Mouse (Mus musculus) limb, embryonic 12.5 days (tissue): ENCODE data around the gene Oprm1. TPM values are rescaled to one million over a fixed set of nuclear protein-coding genes. Genes with fewer than 3 reads are reported as not detected.
"Not testable (repeated sequence)": the region's sequence is repeated elsewhere in the genome, so short reads cannot be mapped to it uniquely, and the experiment has no call there.

Source experiments
- ATAC-seq: fragments of 200-750 bp; cut with Nextera tagmentation; 2 replicates; pipeline ENCODE4 v1.8.0; 2017; ENCODE audit warnings: low read depth, moderate TSS enrichment; ENCODE audit not compliant: insufficient number of reproducible peaks, insufficient read depth, low FRiP score, low TSS enrichment
- H3K27ac ChIP-seq: fragments of 300-500 bp; sonication (generic); 2 replicates; pipeline ENCODE4 v1.5.1; 2016; ENCODE audit warnings: mild to moderate bottlenecking, moderate library complexity
- H3K27me3 ChIP-seq: fragments of 300-500 bp; sonication (generic); 2 replicates; pipeline ENCODE4 v1.6.1; 2016; ENCODE audit warnings: mild to moderate bottlenecking, moderate library complexity
- H3K36me3 ChIP-seq: fragments of 300-500 bp; sonication (generic); 2 replicates; pipeline ENCODE4 v1.6.1; 2016; ENCODE audit warnings: mild to moderate bottlenecking, moderate library complexity
- H3K4me1 ChIP-seq: fragments of 300-500 bp; sonication (generic); replicated peaks from 2 replicates; pipeline ENCODE4 v1.6.1; 2016
- H3K4me2 ChIP-seq: fragments of 300-500 bp; sonication (generic); 2 replicates; pipeline ENCODE4 v1.6.1; 2016; ENCODE audit warnings: mild to moderate bottlenecking, moderate library complexity
- H3K4me3 ChIP-seq: fragments of 300-500 bp; sonication (generic); replicated peaks from 2 replicates; pipeline ENCODE4 v1.5.1; 2016; ENCODE audit warnings: mild to moderate bottlenecking
- H3K9ac ChIP-seq: fragments of 300-500 bp; sonication (generic); replicated peaks from 2 replicates; pipeline ENCODE4 v1.6.1; 2016; ENCODE audit warnings: mild to moderate bottlenecking, moderate library complexity
- H3K9me3 ChIP-seq: fragments of 300-500 bp; sonication (generic); 2 replicates; pipeline ENCODE4 v1.6.1; 2016; ENCODE audit warnings: mild to moderate bottlenecking, moderate library complexity
- WGBS: fragments of 180-500 bp; shearing (Covaris S2); methylation state at CpG from one replicate; pipeline ENCODE4 v1.1.7; 2016; 5-methylcytosine and 5-hydroxymethylcytosine counted together
- polyA plus RNA-seq: library from polyadenylated mRNA; unstranded; fragments of >200 nt; fragmentation: Nextera tagmentation; extraction: Ambion mirVana; gene quantifications from 2 replicates; pipeline ENCODE4 v1.2.1, GENCODE M21; 2016

Oprm1 gene
- polyA plus RNA-seq, 1 experiment from 2014 or later = not detected

DNA sequence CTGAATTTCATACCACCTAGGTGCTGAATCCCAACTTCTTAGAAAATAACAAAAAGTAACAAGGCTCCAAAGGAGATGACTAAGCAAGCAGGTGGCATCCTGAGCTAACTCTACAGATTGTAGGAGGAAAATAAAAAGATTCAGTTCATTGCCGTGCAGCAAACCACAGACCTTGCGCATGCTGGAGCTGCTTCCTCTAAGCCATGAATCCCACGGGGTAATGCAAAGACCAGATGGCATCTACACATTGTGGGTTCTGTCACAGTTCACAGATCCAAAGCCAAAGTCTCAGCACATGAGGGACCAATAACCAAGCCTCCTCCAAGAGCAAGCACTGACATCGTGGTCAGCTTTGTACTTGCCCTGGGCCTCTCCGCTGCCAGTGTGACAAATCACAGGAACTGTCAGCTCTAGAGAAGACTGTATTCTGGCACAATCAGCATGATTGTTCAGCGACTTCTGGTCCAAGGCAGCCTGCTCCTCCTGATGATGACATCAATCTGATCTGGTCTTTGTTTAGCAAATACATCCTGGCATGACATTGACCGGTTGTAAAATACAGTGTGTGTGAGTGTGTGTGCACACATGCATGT, 90.0 kb downstream of the Oprm1 start:
- ATAC-seq = no peak
- Histone ChIP-seq H3K27me3 (no peaks in the 10 kb centered on the region), H3K4me1 (no peaks in the 10 kb centered on the region), H3K27ac (no peak overlapping the region), H3K4me3 (no peak overlapping the region), H3K9me3 (no peaks in the 10 kb centered on the region), H3K9ac (no peak overlapping the region), H3K36me3 (no peaks in the 10 kb centered on the region), H3K4me2 (no peak overlapping the region)
- 75% methylated on average over 7 of the region's 7 CpGs for WGBS

GRCm38 (mm10) chr10:6848834-6849233, 90.5 kb downstream of the Oprm1 start:
- Histone ChIP-seq H3K27ac (no peak overlapping the region), H3K9me3 (no peaks in the 10 kb centered on the region)
- no peak for ATAC-seq

DNA sequence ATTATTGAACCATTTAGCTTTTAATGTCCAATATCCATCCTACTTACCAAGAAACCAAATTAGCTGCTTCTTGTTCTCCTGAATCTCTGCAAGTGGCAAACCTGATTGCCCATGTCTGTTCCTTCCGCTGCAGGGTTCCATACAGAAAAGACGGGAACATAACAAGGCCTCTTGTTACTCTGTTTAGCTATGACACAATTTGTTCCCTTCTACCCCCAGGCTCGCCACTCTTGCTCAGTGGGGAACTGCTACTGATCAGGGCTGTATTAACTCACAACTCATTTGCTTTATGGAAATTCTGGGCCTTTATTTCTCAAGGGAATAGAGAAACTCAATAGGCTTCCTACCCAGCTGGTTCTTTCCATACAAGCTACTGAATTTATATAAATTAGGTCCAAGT, 97.5 kb downstream of the Oprm1 start:
- WGBS = 74% methylated on average over 3 of the region's 3 CpGs
- no peak overlapping the region for H3K4me2 ChIP-seq
- no peaks in the 10 kb centered on the region for H3K4me1 ChIP-seq
- no peak overlapping the region for H3K9ac ChIP-seq
- no peaks in the 10 kb centered on the region for H3K27me3 ChIP-seq
- no peaks in the 10 kb centered on the region for H3K9me3 ChIP-seq
- no peak overlapping the region for H3K27ac ChIP-seq
- no peak overlapping the region for H3K4me3 ChIP-seq
- no peaks in the 10 kb centered on the region for H3K36me3 ChIP-seq
- ATAC-seq = no peak

More at GRCm38 (mm10) chr10:6848834-6849233, 90.5 kb downstream of the Oprm1 start:
- no peaks in the 10 kb centered on the region for H3K27me3 ChIP-seq
- WGBS = 68% methylated on average over 2 of the region's 2 CpGs
- H3K9ac ChIP-seq = no peak overlapping the region
- no peaks in the 10 kb centered on the region for H3K36me3 ChIP-seq
- no peak overlapping the region for H3K4me2 ChIP-seq
- H3K4me1 ChIP-seq = no peaks in the 10 kb centered on the region
- H3K4me3 ChIP-seq = no peak overlapping the region

GRCm38 (mm10) chr10:6871418-6872072, 113.2 kb downstream of the Oprm1 start:
- Histone ChIP-seq H3K4me1 (no peaks in the 10 kb centered on the region), H3K9me3 (peaks cover 10% of the 10 kb centered on the region; the same call in 1 of the 2 replicates), H3K4me3 (no peak overlapping the region), H3K9ac (no peak overlapping the region), H3K27me3 (no peaks in the 10 kb centered on the region), H3K4me2 (no peak overlapping the region), H3K27ac (no peak overlapping the region), H3K36me3 (no peaks in the 10 kb centered on the region)
- no peak for ATAC-seq
- WGBS = 82% methylated on average over 7 of the region's 7 CpGs

GRCm38 (mm10) chr10:6873917-6874316, 115.6 kb downstream of the Oprm1 start:
- WGBS = 64% methylated on average over 1 of the region's 1 CpGs
- Histone ChIP-seq H3K4me1 (no peaks in the 10 kb centered on the region), H3K27me3 (no peaks in the 10 kb centered on the region), H3K9ac (no peak overlapping the region), H3K4me2 (no peak overlapping the region), H3K36me3 (no peaks in the 10 kb centered on the region), H3K4me3 (no peak overlapping the region), H3K9me3 (peaks cover 5% of the 10 kb centered on the region; the same call in 1 of the 2 replicates), H3K27ac (no peak overlapping the region)
- no peak for ATAC-seq

DNA sequence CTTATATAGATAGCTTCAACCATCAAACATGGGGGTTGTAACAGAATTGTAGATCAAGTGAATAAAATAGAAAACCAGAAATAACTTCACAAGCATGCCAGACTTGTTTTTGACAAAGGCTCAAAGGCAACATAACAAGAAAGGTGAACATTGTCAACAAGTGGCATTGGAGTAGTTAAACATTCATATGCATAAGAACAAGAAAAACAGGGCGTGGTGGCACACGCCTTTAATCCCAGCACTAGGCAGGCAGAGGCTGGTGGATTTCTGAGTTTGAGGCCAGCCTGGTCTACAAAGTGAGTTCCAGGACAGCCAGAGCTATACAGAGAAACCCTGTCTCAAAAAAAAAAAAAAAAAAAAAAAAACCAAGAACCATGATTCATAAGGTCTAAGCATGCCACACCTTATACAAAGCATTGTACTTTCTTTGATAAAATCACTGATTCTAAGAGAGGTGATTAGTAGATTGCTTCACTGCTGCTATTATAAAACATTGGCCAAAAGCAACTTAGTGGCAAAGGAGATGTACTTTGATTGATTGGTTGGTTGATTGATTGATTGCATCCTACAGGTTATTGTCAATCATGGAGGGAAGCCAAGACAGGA, 120.1 kb downstream of the Oprm1 start:
- WGBS = 85% methylated on average over 2 of the region's 2 CpGs
- no peaks in the 10 kb centered on the region for H3K36me3 ChIP-seq
- no peaks in the 10 kb centered on the region for H3K4me1 ChIP-seq
- no peak overlapping the region for H3K4me3 ChIP-seq
- H3K9ac ChIP-seq = no peak overlapping the region
- H3K27ac ChIP-seq = no peak overlapping the region
- no peaks in the 10 kb centered on the region; the same call in 1 of the 2 replicates for H3K9me3 ChIP-seq
- no peak overlapping the region for H3K4me2 ChIP-seq
- ATAC-seq = no peak
- no peaks in the 10 kb centered on the region for H3K27me3 ChIP-seq

DNA sequence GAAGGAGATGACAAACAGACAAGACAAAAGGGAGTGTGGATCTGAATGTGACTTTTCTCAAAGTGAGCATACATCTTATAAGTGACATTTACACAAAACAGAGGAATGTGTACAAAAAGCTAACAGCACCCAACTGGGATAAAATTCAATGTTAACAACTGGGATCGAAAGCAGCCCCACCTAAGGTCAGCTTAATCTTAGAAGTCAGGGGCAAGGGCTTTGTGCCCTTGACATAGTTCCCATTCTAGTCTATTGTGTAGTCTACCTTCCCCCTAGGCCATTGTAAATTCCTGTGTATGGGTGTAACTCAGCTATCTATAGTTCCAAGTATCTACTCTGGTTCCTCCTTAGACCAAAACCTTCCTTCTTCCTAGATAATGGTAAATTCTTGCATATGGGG, 123.7 kb downstream of the Oprm1 start:
- not testable (repeated sequence) for H3K4me3 ChIP-seq, H3K27ac ChIP-seq, H3K9me3 ChIP-seq, H3K4me2 ChIP-seq, H3K27me3 ChIP-seq, H3K9ac ChIP-seq, ATAC-seq, H3K4me1 ChIP-seq, H3K36me3 ChIP-seq
- WGBS = 91% methylated on average over 1 of the region's 1 CpGs

DNA sequence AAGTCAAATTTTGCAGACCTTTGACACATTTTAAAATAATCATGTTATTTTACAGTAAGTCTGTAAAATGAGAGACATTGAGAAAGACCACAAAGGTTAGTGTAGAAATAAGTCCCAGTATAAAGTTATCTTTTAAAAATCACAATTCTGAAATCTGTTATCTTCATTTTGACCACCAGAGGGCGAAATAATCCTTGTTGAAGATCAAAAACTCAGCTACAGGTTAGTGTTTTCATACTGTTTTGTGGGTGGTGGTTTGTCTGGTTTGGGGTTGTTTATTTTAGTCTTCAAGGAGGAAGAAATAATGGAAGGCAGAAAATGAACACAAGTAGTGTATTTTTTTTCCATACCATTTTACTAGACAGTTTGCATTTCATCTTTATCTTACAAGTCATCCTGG, 127.2 kb downstream of the Oprm1 start:
- no peak overlapping the region for H3K9ac ChIP-seq
- no peak overlapping the region for H3K4me2 ChIP-seq
- no peak overlapping the region for H3K27ac ChIP-seq
- H3K4me1 ChIP-seq = peaks cover 3% of the 10 kb centered on the region; the same call in 1 of the 2 replicates
- no peak for ATAC-seq
- H3K4me3 ChIP-seq = no peak overlapping the region
- no peaks in the 10 kb centered on the region for H3K36me3 ChIP-seq
- H3K9me3 ChIP-seq = no peaks in the 10 kb centered on the region
- 2% methylated on average over 1 of the region's 1 CpGs for WGBS
- H3K27me3 ChIP-seq = no peaks in the 10 kb centered on the region

DNA sequence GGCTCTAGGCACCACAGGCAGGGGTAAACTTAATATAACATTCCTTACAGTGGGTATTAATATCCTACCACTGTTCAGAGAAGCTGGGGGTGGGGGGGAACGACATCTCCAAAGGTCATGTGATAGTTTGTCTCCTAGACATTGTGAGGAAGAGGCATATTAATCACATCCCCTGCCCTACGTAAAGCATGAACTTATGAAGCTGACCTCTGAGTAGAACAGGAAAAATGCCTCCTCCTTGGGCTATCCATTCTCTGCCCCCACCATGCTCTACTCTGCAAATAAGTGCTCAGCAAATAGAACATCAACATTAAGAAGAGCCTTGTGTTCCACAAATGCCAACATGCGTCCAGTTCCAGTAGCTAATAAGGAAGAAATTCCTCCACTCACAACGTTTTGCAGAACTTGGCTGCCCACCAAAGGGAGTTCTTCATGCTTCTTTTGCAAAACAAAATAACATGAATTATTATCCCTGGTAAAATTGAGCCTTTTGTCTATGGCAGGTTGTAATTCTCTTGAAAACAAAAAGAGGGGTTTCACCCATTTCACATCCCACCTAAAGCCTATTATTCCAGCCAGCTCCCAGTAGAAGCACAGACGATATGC, 131.4 kb downstream of the Oprm1 start:
- 69% methylated on average over 5 of the region's 5 CpGs for WGBS
- H3K27me3 ChIP-seq = no peaks in the 10 kb centered on the region
- no peak overlapping the region for H3K9ac ChIP-seq
- H3K27ac ChIP-seq = no peak overlapping the region
- no peak for ATAC-seq
- no peak overlapping the region for H3K4me2 ChIP-seq
- no peaks in the 10 kb centered on the region for H3K9me3 ChIP-seq
- H3K36me3 ChIP-seq = no peaks in the 10 kb centered on the region
- H3K4me3 ChIP-seq = no peak overlapping the region
- peaks cover 3% of the 10 kb centered on the region; the same call in 1 of the 2 replicates for H3K4me1 ChIP-seq

- Histone ChIP-seq H3K36me3 (no peaks in the 10 kb centered on the region), H3K9ac (no peak overlapping the region), H3K27ac (no peak overlapping the region), H3K4me1 (peaks cover 3% of the 10 kb centered on the region; the same call in 1 of the 2 replicates), H3K4me3 (no peak overlapping the region), H3K9me3 (no peaks in the 10 kb centered on the region), H3K4me2 (no peak overlapping the region), H3K27me3 (no peaks in the 10 kb centered on the region)
- 80% methylated on average over 5 of the region's 5 CpGs for WGBS
- ATAC-seq = no peak
These were observed 132.2 kb downstream of the Oprm1 start for GRCm38 (mm10) chr10:6890348-6891009.

- 72% methylated on average over 3 of the region's 3 CpGs for WGBS
- Histone ChIP-seq H3K4me3 (no peak overlapping the region), H3K4me1 (no peaks in the 10 kb centered on the region), H3K36me3 (no peaks in the 10 kb centered on the region), H3K9me3 (no peaks in the 10 kb centered on the region), H3K9ac (no peak overlapping the region), H3K4me2 (no peak overlapping the region), H3K27ac (no peak overlapping the region), H3K27me3 (no peaks in the 10 kb centered on the region)
- ATAC-seq = no peak
These were observed 137.5 kb downstream of the Oprm1 start for GRCm38 (mm10) chr10:6895796-6896195.
